Mouse (Mus musculus): ENCODE measurements at regions not wholly inside any gene's neighbourhood (a gene's known extent, or its start where the extent isn't known, plus 50 kb on each side); places are given as distances from the start of the nearest gene placed in this dataset.
A peak's percentile ranks its signal among the peaks of the same experiment; 100 is the strongest.

DNA sequence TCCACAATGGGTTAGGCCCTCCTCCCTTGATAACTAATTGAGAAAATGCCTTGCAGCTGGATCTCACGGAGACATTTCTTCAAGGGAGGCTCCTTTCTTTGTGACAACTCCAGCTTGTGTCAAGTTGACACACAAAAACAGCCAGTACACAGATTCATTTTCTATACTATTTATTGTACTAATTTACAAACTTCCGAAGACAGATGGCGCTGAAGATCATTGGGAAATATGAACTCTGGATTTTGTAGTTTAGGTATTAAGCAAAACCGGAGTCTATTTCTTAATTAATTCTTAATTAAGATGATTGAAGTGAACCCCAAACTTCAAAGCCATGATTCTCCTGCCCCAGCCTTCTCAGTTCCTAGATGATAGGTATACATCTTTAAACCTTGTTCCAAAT lies 977.2 kb downstream of the Stpg2 start:
- ATAC-seq (ENCODE audit: low FRiP score, low read depth), result no peak
- no peak overlapping the region for H3K27ac ChIP-seq
- 83% methylated on average over 4 of the region's 4 CpGs for WGBS
- H3K36me3 ChIP-seq, result no peaks in the 10 kb centered on the region
- H3K4me2 ChIP-seq (replicated peaks), result no peak overlapping the region
- H3K27me3 ChIP-seq (replicated peaks), result no peaks in the 10 kb centered on the region
- H3K9me3 ChIP-seq, result no peaks in the 10 kb centered on the region
- H3K4me3 ChIP-seq, result no peak overlapping the region
- no peak overlapping the region for H3K9ac ChIP-seq
- H3K4me1 ChIP-seq, result no peaks in the 10 kb centered on the region

DNA sequence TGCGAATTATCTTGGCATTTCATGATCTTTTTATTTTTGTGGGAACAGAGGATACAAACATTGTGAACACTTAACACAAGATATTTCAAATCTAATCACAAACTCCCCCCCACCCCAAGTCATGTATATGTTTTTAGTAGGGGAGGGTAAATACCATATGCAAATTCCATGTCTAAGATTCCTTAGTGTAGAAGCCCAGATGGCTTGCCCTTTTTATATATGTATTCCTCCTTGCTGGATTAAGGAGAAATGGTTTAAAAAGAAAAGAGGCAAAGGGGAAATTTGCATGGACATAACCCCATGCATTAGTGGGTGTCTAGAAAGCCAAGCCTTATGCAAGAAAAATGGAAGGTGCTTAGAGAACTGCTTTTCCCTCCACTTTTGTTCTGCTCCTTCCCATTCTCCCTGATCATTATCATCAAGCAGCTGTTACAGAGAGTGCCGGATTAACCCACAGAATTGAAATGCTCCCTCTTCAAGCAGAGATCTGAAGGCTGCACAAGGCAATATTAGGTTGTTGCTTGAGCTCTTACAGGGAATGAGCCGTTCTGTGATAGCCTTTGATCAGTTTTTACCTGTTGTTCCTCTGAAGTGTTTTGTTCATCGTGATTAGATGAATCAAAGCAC lies 979.5 kb downstream of the Stpg2 start:
- no peak for ATAC-seq (ENCODE audit: low FRiP score, low read depth)
- H3K27ac ChIP-seq, result no peak overlapping the region
- 52% methylated on average over 4 of the region's 4 CpGs for WGBS

DNA sequence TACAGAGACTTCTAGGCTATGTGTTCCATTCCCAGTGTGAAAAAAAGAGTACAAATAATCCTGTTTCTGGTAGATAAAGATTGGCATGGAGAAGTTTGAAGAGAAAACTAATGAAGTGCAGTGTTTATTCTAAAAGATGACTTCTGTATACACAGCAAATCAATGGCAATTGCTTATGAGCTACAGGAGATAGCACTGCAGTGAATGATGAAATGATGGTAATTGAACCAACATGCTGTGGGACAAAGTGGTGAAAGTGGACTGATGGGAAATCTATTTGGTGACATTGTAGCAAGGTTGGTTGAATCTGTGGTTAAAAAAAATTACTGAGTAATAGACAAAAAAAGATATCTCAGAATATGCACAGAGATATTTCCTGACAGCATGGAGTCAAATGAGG lies 1000.4 kb downstream of the Stpg2 start:
- H3K36me3 ChIP-seq, result no peaks in the 10 kb centered on the region

More for the DNA sequence above, 979.5 kb downstream of the Stpg2 start:
- Histone ChIP-seq H3K4me1 (no peaks in the 10 kb centered on the region), H3K27me3 (replicated peaks) (no peaks in the 10 kb centered on the region), H3K4me2 (replicated peaks) (no peak overlapping the region), H3K36me3 (no peaks in the 10 kb centered on the region), H3K4me3 (no peak overlapping the region), H3K9ac (no peak overlapping the region), H3K9me3 (no peaks in the 10 kb centered on the region)

DNA sequence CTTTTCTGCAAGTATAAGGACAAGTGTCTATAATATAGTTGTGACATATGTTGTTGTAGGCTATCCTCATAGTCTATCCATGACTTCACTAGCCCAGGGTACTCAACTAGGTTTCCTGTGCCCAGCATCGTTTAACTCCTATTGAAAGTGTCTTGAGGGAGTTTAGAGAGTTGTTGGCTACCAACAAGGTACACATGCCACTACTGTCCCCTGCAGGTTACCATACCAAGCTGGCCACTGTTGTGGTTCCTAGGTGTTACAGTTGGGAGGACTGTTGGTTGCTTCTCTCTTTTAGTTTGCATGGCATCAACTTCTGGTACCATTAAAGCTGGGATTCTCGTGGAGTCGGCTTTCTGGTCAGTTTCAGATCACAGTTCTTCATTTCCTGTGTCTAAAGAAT lies 990.7 kb downstream of the Pdha2 start:
- no peak overlapping the region for H3K27ac ChIP-seq
- H3K27me3 ChIP-seq (replicated peaks), result no peaks in the 10 kb centered on the region
- no peaks in the 10 kb centered on the region for H3K9me3 ChIP-seq
- no peaks in the 10 kb centered on the region for H3K36me3 ChIP-seq
- no peak overlapping the region for H3K9ac ChIP-seq
- no peak overlapping the region for H3K4me3 ChIP-seq
- H3K4me1 ChIP-seq, result no peaks in the 10 kb centered on the region
- 82% methylated on average over 3 of the region's 3 CpGs for WGBS
- no peak for ATAC-seq (ENCODE audit: low FRiP score, low read depth)
- H3K4me2 ChIP-seq (replicated peaks), result no peak overlapping the region

More for the DNA sequence above, 1000.4 kb downstream of the Stpg2 start:
- Histone ChIP-seq H3K27ac (no peak overlapping the region), H3K4me2 (replicated peaks) (no peak overlapping the region), H3K4me3 (no peak overlapping the region), H3K4me1 (no peaks in the 10 kb centered on the region), H3K9ac (no peak overlapping the region), H3K27me3 (replicated peaks) (no peaks in the 10 kb centered on the region), H3K9me3 (no peaks in the 10 kb centered on the region)
- no peak for ATAC-seq (ENCODE audit: low FRiP score, low read depth)

DNA sequence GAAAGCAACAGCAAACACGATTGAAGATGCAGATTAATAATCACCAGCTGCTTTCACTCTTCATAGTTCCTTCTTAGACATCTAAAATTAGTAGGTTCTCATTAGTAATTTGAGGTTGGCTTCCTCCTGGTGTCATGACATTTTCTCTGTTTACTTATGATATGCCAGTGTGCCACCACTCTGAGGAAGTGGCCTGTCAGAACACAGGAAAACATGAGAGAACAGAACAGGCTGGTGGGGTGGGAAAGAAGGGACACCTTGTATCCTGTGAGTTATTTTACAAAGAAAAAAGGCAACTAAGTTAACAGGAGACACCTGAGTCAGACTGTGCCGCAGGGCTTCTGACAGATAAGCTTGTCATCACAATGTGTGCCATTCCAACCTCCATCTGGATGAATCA lies 981.4 kb downstream of the Pdha2 start:
- Histone ChIP-seq H3K27me3 (replicated peaks) (no peaks in the 10 kb centered on the region), H3K9ac (no peak overlapping the region), H3K4me3 (no peak overlapping the region), H3K4me1 (no peaks in the 10 kb centered on the region), H3K27ac (no peak overlapping the region), H3K36me3 (no peaks in the 10 kb centered on the region), H3K9me3 (no peaks in the 10 kb centered on the region), H3K4me2 (replicated peaks) (no peak overlapping the region)
- 91% methylated on average over 2 of the region's 2 CpGs for WGBS
- ATAC-seq (ENCODE audit: low FRiP score, low read depth), result no peak

DNA sequence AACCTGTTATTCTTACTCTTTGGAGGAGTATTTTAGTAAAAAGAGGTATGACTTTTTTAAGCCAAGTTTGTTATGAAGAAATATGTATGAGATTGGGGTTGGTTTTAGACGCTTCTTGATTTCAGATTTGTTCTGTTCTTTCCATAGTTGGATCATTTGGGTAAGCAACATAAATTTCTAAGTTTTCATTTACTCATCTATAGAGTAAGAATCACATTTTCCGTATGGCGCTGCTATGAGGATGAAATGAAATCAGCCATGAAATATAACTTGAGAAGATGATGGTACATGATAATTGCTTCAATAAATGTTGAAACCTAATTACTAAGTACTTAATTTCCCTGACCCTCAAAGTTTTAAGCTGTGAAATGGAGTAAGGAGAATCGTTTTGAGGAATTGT lies 979.0 kb downstream of the Pdha2 start:
- WGBS, result 85% methylated on average over 4 of the region's 4 CpGs

DNA sequence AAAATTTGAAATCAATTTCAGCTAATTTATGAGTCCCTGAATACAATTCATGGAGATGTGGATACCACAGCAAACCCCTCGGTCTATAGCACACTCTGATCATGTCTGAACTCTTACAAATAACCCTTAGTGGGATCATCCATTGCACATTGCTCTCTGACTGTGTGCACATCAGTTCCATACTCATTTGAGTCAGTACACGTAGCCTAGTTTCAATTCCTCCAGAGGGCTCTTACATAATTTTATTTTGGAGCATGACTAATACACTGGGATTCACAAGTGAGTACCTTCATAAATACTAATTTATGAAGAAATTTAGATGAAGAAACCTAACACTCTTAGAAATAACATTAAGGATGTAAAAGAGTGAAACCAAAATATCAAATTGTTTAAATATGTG lies 978.3 kb downstream of the Pdha2 start:
- 81% methylated on average over 2 of the region's 2 CpGs for WGBS
- Histone ChIP-seq H3K4me1 (no peaks in the 10 kb centered on the region), H3K36me3 (no peaks in the 10 kb centered on the region)

More for the DNA sequence above, 979.0 kb downstream of the Pdha2 start:
- H3K27ac ChIP-seq, result no peak overlapping the region
- H3K4me2 ChIP-seq (replicated peaks), result no peak overlapping the region
- no peaks in the 10 kb centered on the region for H3K36me3 ChIP-seq
- no peak overlapping the region for H3K4me3 ChIP-seq
- no peaks in the 10 kb centered on the region for H3K4me1 ChIP-seq
- H3K27me3 ChIP-seq (replicated peaks), result no peaks in the 10 kb centered on the region
- no peak for ATAC-seq (ENCODE audit: low FRiP score, low read depth)
- no peak overlapping the region for H3K9ac ChIP-seq
- no peaks in the 10 kb centered on the region for H3K9me3 ChIP-seq

DNA sequence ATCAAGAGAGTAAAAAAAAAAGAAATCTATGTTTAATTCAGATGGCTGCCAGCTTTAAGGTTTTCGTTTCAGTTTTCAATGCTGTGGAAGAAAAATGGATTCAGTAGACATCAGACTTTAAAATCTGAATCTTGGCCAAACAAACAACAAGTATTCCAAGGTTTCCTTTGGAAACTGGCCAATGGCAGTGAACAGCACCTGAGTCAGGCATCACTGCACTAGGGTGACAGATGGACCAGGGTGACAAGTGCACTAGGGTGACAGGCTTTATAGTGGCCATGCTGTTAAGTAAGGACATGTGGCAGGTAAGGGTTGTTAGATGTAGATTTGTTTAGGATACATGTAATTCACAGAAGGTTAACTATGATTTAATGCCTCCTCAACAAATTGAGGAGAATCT lies 972.9 kb downstream of the Pdha2 start:
- Histone ChIP-seq H3K9me3 (no peaks in the 10 kb centered on the region), H3K4me2 (replicated peaks) (no peak overlapping the region), H3K9ac (no peak overlapping the region), H3K36me3 (no peaks in the 10 kb centered on the region), H3K4me3 (no peak overlapping the region), H3K27me3 (replicated peaks) (no peaks in the 10 kb centered on the region), H3K4me1 (no peaks in the 10 kb centered on the region), H3K27ac (no peak overlapping the region)
- 85% methylated on average over 1 of the region's 1 CpGs for WGBS
- ATAC-seq (ENCODE audit: low FRiP score, low read depth), result no peak

More for the DNA sequence above, 978.3 kb downstream of the Pdha2 start:
- Histone ChIP-seq H3K4me3 (no peak overlapping the region), H3K27ac (no peak overlapping the region), H3K9ac (no peak overlapping the region), H3K9me3 (no peaks in the 10 kb centered on the region), H3K27me3 (replicated peaks) (no peaks in the 10 kb centered on the region), H3K4me2 (replicated peaks) (no peak overlapping the region)
- ATAC-seq (ENCODE audit: low FRiP score, low read depth), result no peak

Small RNA genes lying in the stretch of these regions (microRNA-seq; reads per million reads assigned to microRNA genes)
- 83.7 reads per million, percentile 48 among the genes with 10 or more reads in this experiment for gene Mir7j

Measured in neural tube, embryonic 12.5 days (tissue).